Mouse (Mus musculus) spleen, postnatal 10 days (tissue): ENCODE measurements at regions not wholly inside any gene's neighbourhood (a gene's known extent, or its start where the extent isn't known, plus 50 kb on each side); places are given as distances from the start of the nearest gene placed in this dataset.

Experiments
- DNase-seq, 2 experiments: peaks; one replicate each; pipeline ENCODE4 v3.0.0; 2021 to 2022; ENCODE audit warnings: low spot score in 2 of 2

- no peak for DNase-seq
Observed at GRCm38 (mm10) chr12:27838384-27838783, 496.0 kb upstream of the Sox11 start.

DNA sequence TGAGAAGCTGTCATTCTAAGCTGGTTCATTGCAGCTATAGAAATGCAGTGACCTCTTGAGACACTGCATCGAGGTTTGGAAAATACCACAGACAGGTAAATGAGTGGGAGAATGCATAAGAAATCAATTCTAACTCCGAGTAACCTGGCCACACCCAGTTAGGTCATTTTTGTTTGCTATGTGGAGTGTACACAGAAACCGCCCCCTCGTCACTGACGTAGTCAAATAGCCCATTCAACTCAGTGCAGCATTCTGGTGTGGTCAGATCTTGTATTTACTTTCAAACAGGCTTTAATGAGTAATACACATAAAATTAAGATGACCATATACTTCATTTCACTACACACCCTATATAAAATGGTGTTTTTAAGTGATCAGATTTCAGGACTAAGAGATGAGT is 483.8 kb upstream of the Sox11 start:
- no peak for DNase-seq

- DNase-seq = no peak
Observed at GRCm38 (mm10) chr12:27823392-27823791, 481.0 kb upstream of the Sox11 start.

GRCm38 (mm10) chr12:27796642-27797041 is 454.3 kb upstream of the Sox11 start:
- DNase-seq = no peak

- no peak for DNase-seq
Observed at GRCm38 (mm10) chr12:27786716-27787291, 444.4 kb upstream of the Sox11 start.

GRCm38 (mm10) chr12:27780801-27781200 is 438.4 kb upstream of the Sox11 start:
- DNase-seq = no peak

- no peak for DNase-seq
Observed at GRCm38 (mm10) chr12:27765948-27766347, 423.6 kb upstream of the Sox11 start.

DNA sequence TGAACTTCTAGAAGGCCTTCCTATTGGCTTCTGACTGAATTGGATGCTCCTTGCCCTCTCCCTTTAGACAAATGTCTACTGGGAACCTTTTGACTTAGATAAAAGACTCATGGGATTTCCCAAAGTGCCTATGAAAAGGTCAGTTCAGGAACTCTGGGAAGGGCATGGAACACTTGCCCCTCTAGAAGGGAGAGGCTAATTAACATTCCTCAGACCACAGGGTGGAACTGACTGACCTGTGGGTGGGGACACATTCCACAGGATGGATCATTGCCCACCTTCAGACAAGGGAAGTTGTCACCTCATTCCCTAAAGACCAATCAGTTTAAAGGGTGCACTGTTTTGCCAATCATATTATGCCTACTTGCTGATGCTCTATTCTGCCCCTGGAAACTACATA is 416.6 kb upstream of the Sox11 start:
- no peak for DNase-seq

- DNase-seq = no peak
Observed at GRCm38 (mm10) chr12:27757641-27758040, 415.3 kb upstream of the Sox11 start.

GRCm38 (mm10) chr12:27724619-27725200 is 382.3 kb upstream of the Sox11 start:
- DNase-seq = no peak

- no peak for DNase-seq
Observed at GRCm38 (mm10) chr12:27680459-27680858, 338.1 kb upstream of the Sox11 start.

DNA sequence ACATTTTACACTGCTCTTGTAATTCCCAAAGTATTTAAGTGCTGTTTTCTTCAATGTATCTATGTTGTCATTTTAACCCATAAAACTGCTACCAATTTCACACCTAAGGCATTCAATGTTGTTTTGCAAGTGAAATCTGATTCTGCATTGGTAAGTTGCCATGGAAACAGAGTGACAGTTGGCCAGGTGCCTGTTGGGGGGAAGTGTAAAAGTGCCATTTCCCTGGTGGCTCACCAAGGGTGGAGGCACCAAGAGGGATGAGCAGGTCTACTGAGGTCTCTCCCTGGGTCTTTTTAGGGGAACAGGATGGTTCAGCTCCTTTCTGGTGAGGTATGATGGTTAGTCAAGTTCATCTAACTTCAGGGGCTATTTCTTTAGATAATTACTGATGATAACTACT is 331.0 kb upstream of the Sox11 start:
- no peak for DNase-seq

DNA sequence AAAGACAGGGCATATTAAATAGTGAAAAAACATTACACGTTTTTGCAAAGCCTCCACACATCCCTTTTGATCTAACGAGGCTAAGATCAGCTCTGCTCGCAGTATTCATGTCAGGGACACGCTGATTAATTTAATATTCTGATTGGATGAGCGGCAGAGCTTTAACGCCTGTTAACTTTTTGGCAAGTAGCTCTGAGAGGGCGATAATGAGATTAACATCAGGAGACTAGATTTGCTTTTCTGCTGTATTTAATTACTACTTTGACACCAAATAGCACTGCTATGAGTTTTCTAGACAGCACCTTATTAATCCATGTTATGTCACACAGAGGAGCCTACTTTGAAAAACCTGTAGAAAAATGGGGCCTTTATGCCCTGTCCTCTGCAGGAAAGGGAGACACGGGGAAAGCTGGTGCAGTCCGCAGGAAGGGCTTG is 328.3 kb upstream of the Sox11 start:
- DNase-seq = no peak

DNA sequence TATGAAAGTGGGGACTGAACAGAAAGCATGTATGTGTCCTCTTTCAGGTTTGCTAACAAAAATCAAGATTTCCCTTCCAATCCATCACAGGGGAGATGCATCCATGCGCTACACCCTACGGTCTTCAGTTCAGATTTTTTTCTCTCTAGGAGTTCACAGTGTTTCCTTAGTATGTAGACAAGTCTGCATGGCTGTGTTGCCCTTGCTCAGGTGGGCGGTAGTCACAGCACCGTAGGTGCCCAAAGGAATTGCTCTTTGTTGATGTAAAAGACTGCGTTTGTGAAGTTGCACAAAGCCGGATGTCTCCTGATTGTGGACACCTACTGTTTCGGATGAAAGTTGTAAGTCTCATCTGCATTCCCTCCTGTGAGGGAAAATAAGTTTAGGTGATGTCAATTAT is 327.8 kb upstream of the Sox11 start:
- DNase-seq = no peak

DNA sequence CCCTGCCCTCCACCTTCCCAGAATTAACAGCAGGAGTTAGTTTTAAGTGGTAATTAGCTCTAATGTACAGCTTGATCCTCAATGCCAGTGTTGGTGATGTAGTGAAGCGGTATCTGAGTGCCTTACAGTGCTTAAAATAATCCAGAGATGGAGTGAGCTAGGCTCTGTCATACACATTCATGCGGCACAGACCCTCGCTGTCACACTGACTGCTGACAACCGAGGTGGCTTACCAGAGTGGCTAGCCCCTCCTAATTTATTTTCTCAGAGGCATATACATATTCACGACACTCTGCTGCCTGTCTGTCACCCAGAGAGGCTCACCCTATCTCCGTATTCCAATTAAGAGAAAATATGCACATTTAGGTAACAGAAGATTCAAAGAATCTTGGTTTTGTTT is 327.2 kb upstream of the Sox11 start:
- no peak for DNase-seq

- no peak for DNase-seq
Observed at GRCm38 (mm10) chr12:27666456-27666855, 324.1 kb upstream of the Sox11 start.

DNA sequence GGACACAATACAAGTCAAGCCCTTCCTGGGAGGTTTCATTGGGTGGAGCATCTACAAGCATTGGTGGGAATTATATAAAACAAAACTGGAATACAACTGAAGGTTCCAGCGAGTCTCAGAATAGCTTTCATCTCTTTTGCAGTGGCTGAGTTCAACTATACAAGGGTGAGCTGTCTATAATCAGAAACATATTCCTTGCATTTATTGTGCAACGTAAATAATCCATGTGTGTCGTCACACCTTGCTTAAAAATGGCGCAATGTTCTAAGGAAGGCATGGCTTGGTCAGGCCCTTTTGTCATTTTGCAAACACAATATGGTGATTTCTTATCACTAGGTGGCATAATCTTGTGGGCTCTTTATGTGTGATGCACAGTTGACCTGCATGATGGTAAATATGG is 320.8 kb upstream of the Sox11 start:
- no peak for DNase-seq

DNA sequence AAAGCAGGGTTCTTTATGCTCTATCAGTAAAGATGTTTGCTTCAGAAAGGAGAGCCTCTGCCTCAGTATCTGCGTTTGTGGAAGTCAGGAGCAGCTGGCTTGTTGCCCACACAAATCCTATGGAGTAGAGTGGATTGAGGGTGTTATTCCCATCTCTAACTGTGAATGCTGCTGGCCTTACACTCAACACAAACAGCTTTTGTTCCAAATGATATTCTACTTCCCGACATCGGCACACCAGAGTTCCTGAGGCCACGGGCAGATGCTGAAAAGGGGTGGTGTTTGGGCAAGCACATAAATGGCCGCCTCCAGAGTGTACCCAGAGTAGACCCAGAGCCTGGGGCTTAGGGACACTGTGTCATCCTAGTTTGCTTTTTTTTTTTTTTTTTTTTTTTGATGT is 320.3 kb upstream of the Sox11 start:
- no peak for DNase-seq

GRCm38 (mm10) chr12:27657536-27657935 is 315.2 kb upstream of the Sox11 start:
- DNase-seq = no peak

- no peak for DNase-seq
Observed at GRCm38 (mm10) chr12:27653541-27653940, 311.2 kb upstream of the Sox11 start.

DNA sequence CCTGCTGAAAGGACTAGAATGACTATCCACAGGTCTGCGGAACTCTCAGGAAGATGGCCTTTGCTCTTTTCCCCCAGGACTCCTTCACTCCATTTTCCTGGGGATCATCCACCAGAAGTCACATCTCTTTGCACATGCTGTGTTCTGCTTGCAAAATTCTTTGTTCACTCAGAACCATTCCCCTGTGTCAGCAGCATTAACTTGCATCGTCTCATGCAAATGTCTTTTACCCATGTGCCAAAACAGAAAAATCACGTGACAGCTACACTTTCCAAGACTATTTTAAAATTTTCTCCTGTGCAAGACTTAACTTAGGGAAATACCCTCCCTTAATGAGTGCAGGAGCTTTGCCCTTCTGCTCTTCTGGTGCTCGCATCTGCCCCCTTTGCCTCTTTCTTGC is 306.2 kb upstream of the Sox11 start:
- DNase-seq = no peak

DNA sequence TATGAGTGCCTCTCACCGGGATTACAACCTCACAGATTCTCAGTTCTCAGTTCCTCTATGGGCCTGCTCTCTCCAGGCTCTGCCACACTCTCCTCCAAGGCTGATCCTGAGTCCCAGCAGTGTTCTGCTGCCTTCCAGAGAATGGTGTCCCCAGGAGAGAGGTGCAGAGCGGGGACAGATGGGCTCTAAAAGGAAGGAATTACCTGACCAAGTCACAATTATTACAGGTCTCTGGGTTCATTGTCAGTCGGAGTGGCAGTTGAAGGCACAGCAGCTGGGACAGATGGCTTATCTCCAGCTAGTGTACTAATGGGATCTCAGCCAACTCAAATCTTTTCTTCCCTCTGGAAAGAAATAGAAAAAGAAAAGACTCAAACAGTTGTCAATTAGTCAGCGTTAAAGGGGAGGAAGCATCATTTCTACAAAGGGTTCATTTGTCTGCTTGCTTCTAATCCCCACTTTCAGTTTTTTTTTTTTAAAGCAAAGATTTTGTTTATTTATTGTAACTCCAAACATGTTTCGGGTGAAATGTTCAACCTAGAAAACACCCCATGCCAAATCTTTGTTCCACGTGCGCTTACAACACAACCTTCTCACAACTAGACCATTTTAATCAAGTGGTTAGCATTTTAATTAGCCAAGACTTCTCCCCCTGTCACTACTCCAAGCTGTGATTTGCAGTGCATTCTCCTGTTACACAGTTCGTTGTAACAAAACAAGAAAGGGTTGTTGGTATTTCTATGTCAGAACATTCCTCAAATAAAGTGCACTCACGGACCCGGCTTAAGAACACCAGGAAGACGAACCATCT is 304.3 kb upstream of the Sox11 start:
- no peak for DNase-seq

- no peak for DNase-seq
Observed at GRCm38 (mm10) chr12:27619616-27620015, 277.2 kb upstream of the Sox11 start.
